Mouse (Mus musculus) layer of hippocampus, adult 18-20 months (tissue): ENCODE data around the gene St6galnac3. TPM values are rescaled to one million over a fixed set of nuclear protein-coding genes. Genes with fewer than 3 reads are reported as not detected.

ENCODE experiments used
- DNase-seq, 2 experiments: peaks; one replicate each; pipeline ENCODE4 v3.0.0; 2022; ENCODE audit warnings: low spot score in 2 of 2
- total RNA-seq, 2 experiments: library from RNA; stranded (reverse); gene quantifications; 2 replicates each; pipeline ENCODE4 v1.2.3; 2021

The St6galnac3 gene
- total RNA-seq, 2 experiments from 2014 or later, result 24.7 to 27.0 TPM

- no peak for DNase-seq
Measured at GRCm38 (mm10) chr3:153691537-153691936, 33.4 kb downstream of the St6galnac3 start.

- DNase-seq, result no peak
Measured at GRCm38 (mm10) chr3:153690553-153690952, 34.4 kb downstream of the St6galnac3 start.

GRCm38 (mm10) chr3:153689793-153690291 lies 35.1 kb downstream of the St6galnac3 start:
- no peak for DNase-seq

GRCm38 (mm10) chr3:153687896-153688295 lies 37.1 kb downstream of the St6galnac3 start:
- DNase-seq, result no peak

- no peak for DNase-seq
Measured at GRCm38 (mm10) chr3:153684909-153685308, 40.1 kb downstream of the St6galnac3 start.

- DNase-seq, result no peak
Measured at GRCm38 (mm10) chr3:153682303-153682702, 42.7 kb downstream of the St6galnac3 start.

GRCm38 (mm10) chr3:153681720-153682119 lies 43.3 kb downstream of the St6galnac3 start:
- no peak for DNase-seq

GRCm38 (mm10) chr3:153675832-153676231 lies 49.1 kb downstream of the St6galnac3 start:
- DNase-seq, result no peak

GRCm38 (mm10) chr3:153675073-153675472 lies 49.9 kb downstream of the St6galnac3 start:
- no peak for DNase-seq

GRCm38 (mm10) chr3:153674359-153674758 lies 50.6 kb downstream of the St6galnac3 start:
- DNase-seq, result no peak

- DNase-seq, result no peak
Measured at GRCm38 (mm10) chr3:153673451-153673850, 51.5 kb downstream of the St6galnac3 start.

- no peak for DNase-seq
Measured at GRCm38 (mm10) chr3:153670953-153671674, 53.9 kb downstream of the St6galnac3 start.

- DNase-seq, result no peak
Measured at GRCm38 (mm10) chr3:153669737-153670435, 55.1 kb downstream of the St6galnac3 start.

GRCm38 (mm10) chr3:153669329-153669728 lies 55.6 kb downstream of the St6galnac3 start:
- DNase-seq, result no peak

- no peak for DNase-seq
Measured at GRCm38 (mm10) chr3:153668447-153669290, 56.3 kb downstream of the St6galnac3 start.

- peak in 1 of 2 experiments; percentile 42 for DNase-seq
Measured at GRCm38 (mm10) chr3:153664696-153665095, 60.3 kb downstream of the St6galnac3 start.

GRCm38 (mm10) chr3:153663841-153664427 lies 61.0 kb downstream of the St6galnac3 start:
- DNase-seq, result no peak

GRCm38 (mm10) chr3:153662796-153663195 lies 62.2 kb downstream of the St6galnac3 start:
- no peak for DNase-seq

- DNase-seq, result peak in 1 of 2 experiments; percentile 66
Measured at GRCm38 (mm10) chr3:153661927-153662326, 63.0 kb downstream of the St6galnac3 start.

- DNase-seq, result no peak
Measured at GRCm38 (mm10) chr3:153659575-153660168, 65.3 kb downstream of the St6galnac3 start.
